Mouse (Mus musculus) ovary, adult 18-20 months (tissue): ENCODE results near the gene Usp49.

ENCODE experiments used
- DNase-seq: peaks from one replicate; pipeline ENCODE4 v3.0.0; 2022; ENCODE audit warnings: low spot score, mixed read lengths

Usp49 gene

DNA sequence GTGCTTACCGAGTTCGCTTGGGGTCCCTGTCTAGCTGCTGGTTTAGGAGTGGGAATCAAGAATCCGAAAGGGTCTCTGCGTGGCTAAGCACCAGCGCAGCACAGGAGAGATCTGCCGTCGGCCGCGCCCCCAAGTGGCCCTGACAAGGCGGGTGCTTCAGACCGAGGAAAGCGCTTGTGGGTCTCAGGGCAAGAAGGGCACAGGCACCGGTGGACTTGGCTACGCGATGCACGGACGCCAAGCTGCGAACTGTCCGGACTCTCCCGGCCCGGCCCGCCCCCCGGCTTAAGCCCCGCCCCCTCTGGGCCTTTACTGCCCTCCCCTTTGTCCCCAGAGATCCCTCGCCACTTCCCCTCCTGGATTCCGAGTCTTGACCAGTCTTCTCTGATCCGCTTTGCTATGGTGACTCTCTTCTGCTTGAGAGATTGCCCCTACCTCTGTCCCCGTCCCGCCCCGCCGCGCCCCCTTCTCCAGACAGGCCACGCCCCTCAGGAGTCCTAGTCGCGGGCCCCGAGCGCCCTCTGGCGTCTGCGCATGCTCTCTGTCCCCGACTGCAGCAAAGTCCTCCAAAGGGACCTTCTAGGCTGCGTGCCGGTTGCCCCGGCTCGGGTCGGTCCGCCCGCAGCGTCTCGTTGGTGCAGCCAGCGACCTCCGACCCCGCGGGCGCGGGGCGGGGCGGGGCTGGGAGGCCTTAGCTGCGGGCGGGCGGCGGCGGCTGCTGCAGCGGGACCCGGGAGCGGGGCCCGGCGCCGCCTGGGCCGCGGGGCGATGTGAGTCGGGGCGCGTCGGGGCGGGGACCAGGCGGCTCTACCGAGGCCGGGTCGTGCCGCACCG is 64.2 kb downstream of the Usp49 start, which contains the start of gene Prickle4:
TSS of gene Prickle4 (minus strand) at position 234 of the 834 bp plus-strand sequence.
- peak; percentile 95 for DNase-seq

GRCm38 (mm10) chr17:47695337-47695710 is 64.8 kb downstream of the Usp49 start:
- DNase-seq, result no peak

DNA sequence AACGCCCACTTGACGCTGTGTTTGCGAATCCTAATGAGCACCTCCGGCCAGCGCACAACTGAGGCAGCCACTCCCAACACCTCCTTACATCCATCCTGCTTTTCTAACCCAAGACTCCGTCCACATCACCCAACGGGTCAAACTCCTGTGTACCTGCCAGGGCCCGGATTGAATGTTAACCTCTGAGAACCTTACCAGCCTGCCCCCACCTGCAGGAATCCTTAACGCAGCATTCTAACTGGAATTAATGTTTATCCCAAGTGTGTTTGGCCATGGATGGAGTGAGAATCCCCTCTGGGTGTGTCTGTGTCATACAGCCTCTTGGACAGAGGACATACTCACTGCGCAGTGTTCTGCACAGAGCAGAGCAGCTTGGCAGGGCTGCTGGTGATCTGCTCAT is 67.7 kb downstream of the Usp49 start:
- DNase-seq, result no peak

- no peak for DNase-seq
Observed at GRCm38 (mm10) chr17:47699055-47699454, 68.6 kb downstream of the Usp49 start.

GRCm38 (mm10) chr17:47701793-47702192 is 71.3 kb downstream of the Usp49 start:
- no peak for DNase-seq

- DNase-seq, result no peak
Observed at GRCm38 (mm10) chr17:47702548-47703345, 72.3 kb downstream of the Usp49 start.

DNA sequence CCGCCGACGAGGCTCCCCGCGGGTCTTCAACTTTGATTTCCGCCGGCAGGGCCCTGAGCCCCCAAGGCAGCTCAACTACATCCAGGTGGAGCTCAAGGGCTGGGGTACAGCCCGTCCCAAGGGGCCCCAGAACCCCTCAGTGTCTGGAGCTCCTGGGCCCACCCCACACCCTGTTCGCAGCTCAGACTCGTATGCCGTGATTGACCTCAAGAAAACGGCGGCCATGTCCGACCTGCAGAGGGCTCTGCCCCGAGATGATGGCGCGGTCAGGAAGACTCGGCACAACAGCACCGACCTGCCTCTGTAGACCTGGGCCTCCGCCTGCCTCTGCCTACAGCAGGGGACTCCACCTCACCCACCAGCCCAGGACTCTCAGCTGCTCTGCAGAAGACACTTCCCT is 73.1 kb downstream of the Usp49 start:
- DNase-seq, result no peak

DNA sequence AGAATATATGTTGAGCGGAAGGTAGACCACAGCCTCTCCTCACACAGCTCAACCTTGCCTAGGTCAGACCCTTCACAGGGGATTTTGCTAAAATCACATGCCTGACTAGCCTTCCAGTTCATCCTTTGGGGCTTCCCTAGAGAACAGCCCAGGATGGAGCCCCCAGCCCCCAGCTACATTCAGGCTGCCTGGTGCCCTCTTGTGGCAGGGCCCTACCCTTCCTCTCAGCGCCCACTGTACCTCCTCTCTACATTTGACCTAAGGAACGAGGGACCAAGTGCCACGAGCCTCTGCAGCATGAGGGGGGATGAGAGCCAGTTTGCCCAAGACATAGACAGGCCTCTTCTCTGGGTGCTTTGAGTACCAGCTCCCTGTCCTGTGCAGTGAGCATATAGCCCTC is 74.2 kb downstream of the Usp49 start:
- no peak for DNase-seq

DNA sequence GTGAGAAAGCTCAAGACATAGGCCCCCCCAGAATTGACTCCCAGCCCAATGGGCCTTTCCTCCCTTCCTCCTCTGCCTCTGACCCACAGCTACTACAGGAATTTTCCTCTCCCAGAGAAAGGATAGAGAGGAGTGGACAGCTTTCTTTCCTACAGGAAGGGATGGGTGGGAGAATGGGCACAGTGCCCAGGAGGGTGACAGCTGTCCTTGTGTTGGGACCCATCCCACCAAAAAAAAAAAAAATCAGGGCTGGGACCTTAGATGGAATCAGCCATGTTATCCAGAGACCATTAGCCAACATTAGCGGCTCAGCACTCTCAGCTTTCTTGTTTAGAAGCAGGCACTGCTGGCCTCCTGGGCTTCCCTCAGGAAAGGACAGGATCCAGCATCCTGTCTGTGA is 75.7 kb downstream of the Usp49 start:
- no peak for DNase-seq

DNA sequence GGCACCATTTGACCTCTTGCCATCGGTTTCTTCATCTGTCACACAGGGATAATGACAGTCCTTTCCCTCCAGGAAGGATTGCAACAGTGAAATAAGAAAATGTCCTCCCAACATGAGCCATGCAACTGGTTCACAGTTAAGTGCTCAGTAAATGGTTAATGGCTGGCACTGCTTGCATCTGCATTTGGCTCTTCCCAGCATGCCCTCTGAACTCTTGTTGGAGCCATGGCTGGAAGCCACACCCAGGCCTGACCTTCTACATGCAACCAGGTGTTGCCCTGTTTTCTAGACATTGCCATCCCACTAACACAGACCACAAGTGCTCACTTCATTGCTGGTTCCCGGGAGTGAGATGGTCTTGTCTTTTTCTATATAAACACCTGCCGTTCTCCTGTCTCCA is 77.5 kb downstream of the Usp49 start:
- DNase-seq, result no peak

- no peak for DNase-seq
Observed at GRCm38 (mm10) chr17:47708972-47709371, 78.5 kb downstream of the Usp49 start.

DNA sequence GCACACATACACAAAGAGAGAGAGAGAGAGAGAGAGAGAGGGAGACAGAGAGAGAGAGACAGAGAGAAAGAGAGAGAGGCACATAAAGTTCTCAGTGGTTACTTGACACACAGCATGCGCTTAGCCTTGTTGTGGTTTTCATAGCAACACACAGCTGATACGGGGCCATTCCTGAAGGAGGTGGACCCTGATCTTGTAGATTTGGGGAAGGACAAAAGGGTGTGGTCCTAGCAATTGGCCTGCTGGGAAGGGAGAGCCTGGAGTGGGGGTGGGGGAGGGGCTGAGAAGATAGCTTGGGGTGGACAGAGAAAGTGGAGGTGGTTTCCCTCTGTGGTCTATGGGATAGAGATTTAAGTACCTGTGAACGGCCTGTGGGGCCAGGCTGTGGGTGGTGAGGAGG is 79.5 kb downstream of the Usp49 start:
- DNase-seq, result no peak

DNA sequence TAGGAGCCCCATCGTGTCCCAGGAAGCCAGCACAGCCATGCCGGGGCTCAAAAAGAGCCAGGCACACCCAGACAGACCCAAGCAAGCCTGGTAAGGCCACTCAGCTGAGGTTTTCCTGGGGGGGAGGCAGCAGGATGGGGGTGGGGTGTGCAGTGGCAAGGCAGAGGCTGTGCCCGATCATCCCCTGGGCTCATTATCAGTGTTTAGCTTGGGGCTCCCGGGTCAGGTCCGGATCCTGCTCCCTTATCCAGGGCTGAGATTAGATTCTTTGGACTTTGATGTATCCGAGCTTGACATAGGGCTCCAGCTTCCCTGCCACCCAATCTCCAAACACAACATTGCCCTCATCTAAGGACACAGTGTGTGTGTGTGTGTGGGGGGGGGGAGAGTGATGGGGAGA is 81.4 kb downstream of the Usp49 start:
- DNase-seq, result no peak

DNA sequence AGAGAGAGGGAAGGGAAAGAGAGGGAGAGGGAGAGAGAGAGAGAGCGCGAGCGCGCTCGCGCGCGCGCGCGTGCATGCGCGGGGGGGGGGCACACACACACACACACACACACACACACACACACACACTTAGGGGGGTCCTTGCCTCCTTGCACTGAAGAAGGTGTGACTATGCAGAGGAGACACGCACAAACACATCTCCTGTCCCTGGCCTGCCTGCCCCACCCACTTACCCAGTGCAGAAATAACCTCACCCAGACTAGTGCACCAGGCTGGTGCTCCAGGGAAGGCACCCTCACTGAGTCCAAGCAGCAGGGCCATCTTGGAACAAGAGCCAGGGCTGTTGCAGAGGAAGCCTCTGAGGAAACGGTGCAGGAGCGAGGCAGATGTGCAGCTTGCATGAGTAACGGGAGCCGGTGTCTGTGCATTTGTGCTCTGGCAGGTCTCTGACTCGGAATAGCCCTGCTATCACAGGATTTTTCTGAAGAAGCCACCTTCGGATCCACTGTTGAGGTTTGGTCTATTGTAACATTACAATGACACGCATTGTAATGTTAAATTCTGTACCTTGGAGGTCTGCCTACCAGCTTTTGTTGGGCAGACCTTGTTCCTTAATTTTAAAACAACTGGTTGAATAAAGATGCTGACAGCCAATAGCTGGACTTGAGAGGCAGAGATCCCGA is 82.5 kb downstream of the Usp49 start:
- no peak for DNase-seq

- DNase-seq, result no peak
Observed at GRCm38 (mm10) chr17:47715037-47715436, 84.5 kb downstream of the Usp49 start.

DNA sequence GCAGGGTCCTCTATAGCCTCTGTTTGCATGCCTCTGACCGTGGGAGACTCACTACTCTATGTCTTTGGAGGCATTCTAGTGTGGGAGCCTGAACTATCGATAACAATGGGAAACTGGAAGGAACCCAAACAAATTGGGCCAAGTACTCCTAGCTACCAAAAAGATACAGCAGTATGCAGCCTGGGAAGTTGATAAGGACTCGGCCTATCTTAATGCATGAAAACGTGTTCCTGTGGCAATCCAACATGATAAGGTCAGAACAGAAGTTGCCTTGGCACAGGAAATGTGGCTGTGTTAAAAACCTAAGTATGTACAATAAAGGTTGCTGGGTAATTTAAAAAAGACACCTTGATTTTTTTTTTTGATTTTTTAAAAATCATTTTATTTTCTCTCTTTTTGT is 90.7 kb downstream of the Usp49 start:
- no peak for DNase-seq

- DNase-seq, result no peak
Observed at GRCm38 (mm10) chr17:47726566-47726965, 96.1 kb downstream of the Usp49 start, which contains the start of gene Pgc. Gene Pgc (plus strand): TSS chr17:47726842.

- DNase-seq, result no peak
Observed at GRCm38 (mm10) chr17:47730633-47731575, 100.4 kb downstream of the Usp49 start.

DNA sequence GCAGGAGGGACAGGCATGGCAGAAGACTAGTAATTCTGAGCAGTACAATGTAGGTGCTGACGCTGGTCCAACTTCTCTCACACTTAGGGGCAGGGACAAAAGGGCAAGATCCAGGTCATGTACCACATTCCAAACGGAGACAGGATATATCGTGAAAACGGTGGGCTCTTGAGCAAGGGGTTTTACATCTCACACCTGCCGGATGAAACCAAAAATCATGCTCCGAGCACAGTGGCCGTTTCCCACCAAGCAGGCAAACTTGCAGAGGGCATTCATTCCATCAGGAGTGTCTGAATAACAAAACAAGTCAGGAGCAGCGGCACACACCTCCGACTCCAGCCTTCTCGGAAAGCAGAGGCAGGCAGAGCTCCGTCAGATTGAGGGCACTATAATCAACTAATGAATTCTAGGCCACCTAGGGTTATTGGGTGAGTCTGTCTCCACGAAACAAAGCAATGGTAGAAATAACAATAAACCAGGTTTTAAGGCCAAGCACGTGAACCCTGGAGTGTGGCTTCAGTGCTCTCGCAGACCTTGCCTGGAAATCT is 105.1 kb downstream of the Usp49 start:
- no peak for DNase-seq
